Mouse (Mus musculus): ENCODE results near the gene Rexo5. TPM values are rescaled to one million over a fixed set of nuclear protein-coding genes. Genes with fewer than 3 reads are reported as not detected.

The Rexo5 gene
- polyA plus RNA-seq, 1 experiment, result 24.6 TPM

DNA sequence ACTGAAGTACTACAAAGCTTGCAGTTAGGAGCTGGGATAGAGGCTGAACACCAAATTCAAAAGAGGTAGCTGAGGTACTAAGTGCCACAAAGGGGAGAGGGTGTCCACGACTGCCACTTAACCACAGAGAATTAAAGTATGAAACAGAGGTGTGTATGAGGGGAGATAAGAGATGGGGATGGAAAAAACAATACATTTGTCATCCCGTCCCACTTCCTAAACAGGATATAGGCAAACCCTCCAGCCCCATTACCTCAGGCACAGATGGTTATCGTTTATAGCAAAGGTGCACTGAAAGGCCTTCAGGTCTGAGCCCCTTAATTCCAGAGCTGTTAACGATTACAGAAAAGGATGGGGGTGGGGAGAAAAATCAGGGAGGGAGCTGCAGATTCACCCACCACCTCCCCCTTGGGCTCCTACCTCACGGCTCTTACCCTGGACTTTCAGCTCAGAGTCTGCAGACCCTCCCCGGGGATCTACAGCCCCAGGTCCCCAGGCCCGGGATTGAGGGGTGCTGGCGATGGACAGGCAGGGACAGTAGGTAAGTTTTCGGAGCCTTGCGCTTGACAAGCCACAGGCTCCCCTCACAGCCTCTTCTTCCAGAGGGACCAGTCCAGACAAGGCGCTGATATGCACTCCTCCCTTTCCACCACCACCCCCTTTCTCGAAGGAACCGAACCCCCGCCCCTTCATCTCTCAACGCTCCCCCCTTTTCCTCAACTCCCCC lies 101.2 kb downstream of the Rexo5 start:
- peak; percentile 13 for DNase-seq (ENCODE audit: low read depth)
- TF ChIP-seq CTCF (IDR thresholded peaks at IDR 0.05; ENCODE audit: borderline replicate concordance, extremely low read depth, insufficient read depth, insufficient read length), result no peak
- TF ChIP-seq POLR2A (IDR thresholded peaks at IDR 0.05; ENCODE audit: borderline replicate concordance, extremely low read depth, insufficient read depth, insufficient read length, poor library complexity, severe bottlenecking), result no peak

DNA sequence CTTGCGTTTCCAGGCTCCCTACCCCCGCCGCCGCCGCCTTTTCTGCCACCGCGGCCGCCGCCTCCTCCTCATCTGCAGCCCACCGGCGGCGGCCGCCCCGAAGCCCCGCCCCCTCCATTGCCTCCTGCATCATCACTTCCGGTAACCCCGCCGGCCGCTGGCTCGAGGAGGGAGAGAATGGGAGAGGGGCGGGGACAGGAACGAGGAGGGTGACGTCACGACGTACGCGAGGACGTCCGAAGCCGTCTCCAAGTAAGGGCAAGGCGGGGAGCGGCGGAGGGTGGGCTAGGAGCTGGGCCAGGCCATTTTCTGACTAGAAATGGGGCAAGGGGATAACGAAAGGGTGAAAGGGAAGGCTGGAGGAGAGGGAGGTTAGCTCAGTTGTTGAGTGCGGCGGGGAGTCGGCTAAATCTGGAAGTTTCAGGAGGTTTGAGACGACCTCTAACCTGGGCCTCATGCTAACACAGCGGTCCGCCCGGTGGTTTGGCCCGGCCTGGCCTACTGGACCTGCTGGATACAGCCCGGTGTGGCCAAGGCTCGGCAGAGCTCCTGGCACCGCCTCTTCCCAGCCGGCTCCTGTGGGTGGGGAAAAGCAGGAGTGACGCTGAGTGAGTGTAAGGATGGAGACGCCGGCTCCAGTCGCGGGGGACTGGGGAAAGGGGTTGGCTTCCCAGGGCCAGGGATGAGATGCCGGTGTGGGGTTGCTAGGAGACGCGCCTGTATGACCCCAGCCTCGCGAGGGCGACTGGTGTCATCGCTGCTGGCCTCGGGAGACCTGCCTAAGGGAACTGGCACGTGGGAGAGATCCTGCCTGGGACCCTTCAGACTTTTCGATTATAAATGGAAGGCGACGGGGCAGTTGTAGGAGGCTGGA lies 102.1 kb downstream of the Rexo5 start, which contains the start of the genes Lyrm1 and Dcun1d3:
Gene Lyrm1 (plus strand): TSS at position 223 of the 874 bp plus-strand sequence.
Gene Dcun1d3 (minus strand): TSS at position 660 of the 874 bp plus-strand sequence.
- DNase-seq (ENCODE audit: low read depth), result peak; percentile 100
- peak; percentile 58 for TF ChIP-seq POLR2A (IDR thresholded peaks at IDR 0.05; ENCODE audit: borderline replicate concordance, extremely low read depth, insufficient read depth, insufficient read length, poor library complexity, severe bottlenecking)
- no peak for TF ChIP-seq CTCF (IDR thresholded peaks at IDR 0.05; ENCODE audit: borderline replicate concordance, extremely low read depth, insufficient read depth, insufficient read length)

- TF ChIP-seq CTCF (IDR thresholded peaks at IDR 0.05; ENCODE audit: borderline replicate concordance, extremely low read depth, insufficient read depth, insufficient read length) (no peak), POLR2A (IDR thresholded peaks at IDR 0.05; ENCODE audit: borderline replicate concordance, extremely low read depth, insufficient read depth, insufficient read length, poor library complexity, severe bottlenecking) (no peak)
- DNase-seq (ENCODE audit: low read depth), result no peak
These were observed 103.8 kb downstream of the Rexo5 start for GRCm38 (mm10) chr7:119897521-119898109.

DNA sequence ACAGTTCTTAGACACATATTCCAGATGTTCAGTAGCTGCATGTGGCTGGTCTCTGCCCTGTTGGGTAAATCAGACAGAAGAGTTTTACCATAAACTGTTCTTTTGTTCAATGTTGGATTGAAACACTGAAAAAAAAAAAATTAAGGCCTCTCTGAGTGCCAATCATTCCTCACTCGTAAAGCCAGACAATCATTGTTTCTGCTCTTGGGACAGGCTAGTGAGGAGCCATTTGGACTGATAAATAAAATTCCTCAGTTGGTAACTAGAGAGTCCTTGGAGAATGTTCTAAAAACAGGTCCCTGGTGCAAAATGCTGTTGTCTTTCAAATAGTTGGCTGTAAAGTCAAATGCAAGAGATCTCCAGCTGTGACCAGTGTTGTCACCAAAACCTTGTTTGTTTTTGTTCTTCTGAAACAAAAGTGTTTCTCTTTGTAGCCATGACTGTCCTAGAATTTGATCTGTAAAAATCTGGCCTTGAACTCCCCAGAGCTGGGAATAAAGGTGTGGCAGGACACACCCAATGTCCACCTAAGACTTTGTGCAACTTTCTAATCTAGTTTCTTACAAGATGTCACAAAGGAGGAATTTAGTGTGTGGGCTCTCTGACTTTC lies 104.5 kb downstream of the Rexo5 start:
- TF ChIP-seq POLR2A (IDR thresholded peaks at IDR 0.05; ENCODE audit: borderline replicate concordance, extremely low read depth, insufficient read depth, insufficient read length, poor library complexity, severe bottlenecking), result no peak
- no peak for TF ChIP-seq CTCF (IDR thresholded peaks at IDR 0.05; ENCODE audit: borderline replicate concordance, extremely low read depth, insufficient read depth, insufficient read length)
- DNase-seq (ENCODE audit: low read depth), result no peak

Other genes starting within 250 kb of the Rexo5 start
- not detected in 2 replicates for gene Acsm2, start 239.7 kb upstream of the Rexo5 start, polyA plus RNA-seq (2012; rRNA removed)
- not detected in 2 replicates for gene Acsm1, start 187.0 kb upstream of the Rexo5 start, polyA plus RNA-seq (2012; rRNA removed)
- not detected in 2 replicates for gene Acsm4, start 104.0 kb upstream of the Rexo5 start, polyA plus RNA-seq (2012; rRNA removed)
- gene Thumpd1, start 73.2 kb upstream of the Rexo5 start, polyA plus RNA-seq (2012; rRNA removed), result 47.0 and 48.5 TPM in 2 replicates
- gene Acsm3, start 33.1 kb upstream of the Rexo5 start, polyA plus RNA-seq (2012; rRNA removed), result 0.08 TPM in 1 of 2 replicates, not detected in the other
- 11.9 and 12.5 TPM in 2 replicates for gene Eri2, start 52 bp downstream of the Rexo5 start, polyA plus RNA-seq (2012; rRNA removed)
- 11.2 and 11.3 TPM in 2 replicates for gene Lyrm1, start 101.9 kb downstream of the Rexo5 start, polyA plus RNA-seq (2012; rRNA removed)
- gene Dcun1d3, start 102.3 kb downstream of the Rexo5 start, polyA plus RNA-seq (2012; rRNA removed), result 8.9 and 10.7 TPM in 2 replicates